Mouse (Mus musculus) liver, embryonic 13.5 days (tissue): ENCODE results near the gene Ino80d. TPM values are rescaled to one million over a fixed set of nuclear protein-coding genes. Genes with fewer than 3 reads are reported as not detected.

Experiments used
- ATAC-seq: fragments of 200-750 bp; cut with Nextera tagmentation; 2 replicates; pipeline ENCODE4 v1.8.0; 2017; ENCODE audit warnings: low read depth, mild to moderate bottlenecking, moderate number of reproducible peaks, moderate library complexity
- DNase-seq: peaks from one replicate; pipeline ENCODE4 v3.0.0; 2022
- H3K27ac ChIP-seq: fragments of 300-500 bp; sonication (generic); 2 replicates; pipeline ENCODE4 v1.5.1; 2015; ENCODE audit warnings: moderate library complexity, mild to moderate bottlenecking, inconsistent platforms
- H3K27me3 ChIP-seq: fragments of 300-500 bp; sonication (generic); 2 replicates; pipeline ENCODE4 v1.6.1; 2015; ENCODE audit warnings: mild to moderate bottlenecking, inconsistent platforms
- H3K36me3 ChIP-seq: fragments of 300-500 bp; sonication (generic); 2 replicates; pipeline ENCODE4 v1.6.1; 2015; ENCODE audit warnings: mild to moderate bottlenecking, inconsistent platforms
- H3K4me1 ChIP-seq: fragments of 300-500 bp; sonication (generic); replicated peaks from 2 replicates; pipeline ENCODE4 v1.6.1; 2015; ENCODE audit warnings: inconsistent platforms
- H3K4me2 ChIP-seq: fragments of 300-500 bp; sonication (generic); 2 replicates; pipeline ENCODE4 v1.6.1; 2015; ENCODE audit warnings: inconsistent platforms, mild to moderate bottlenecking, moderate library complexity
- H3K4me3 ChIP-seq: fragments of 300-500 bp; sonication (generic); replicated peaks from 2 replicates; pipeline ENCODE4 v1.5.1; 2015; ENCODE audit warnings: mild to moderate bottlenecking, inconsistent platforms
- H3K9ac ChIP-seq: fragments of 300-500 bp; sonication (generic); 2 replicates; pipeline ENCODE4 v1.6.1; 2015; ENCODE audit warnings: mild to moderate bottlenecking, inconsistent platforms
- H3K9me3 ChIP-seq: fragments of 300-500 bp; sonication (generic); replicated peaks from 2 replicates; pipeline ENCODE4 v1.6.1; 2016; ENCODE audit warnings: inconsistent platforms
- WGBS: fragments of 180-500 bp; shearing (Covaris S2); methylation state at CpG from one replicate; pipeline ENCODE4 v1.1.7; 2015; ENCODE audit not compliant: insufficient replicate concordance; 5-methylcytosine and 5-hydroxymethylcytosine counted together
- polyA plus RNA-seq: library from polyadenylated mRNA; unstranded; fragments of >200 nt; fragmentation: Nextera tagmentation; extraction: Ambion mirVana; gene quantifications from 2 replicates; pipeline ENCODE4 v1.2.1, GENCODE M21; 2015

Gene Ino80d
- polyA plus RNA-seq, 1 experiment from 2014 or later, result 3.8 TPM

GRCm38 (mm10) chr1:63122005-63122404 is 7.5 kb upstream of the Ino80d start:
- H3K27me3 ChIP-seq, result no peaks in the 10 kb centered on the region
- no peak for DNase-seq
- no peak for ATAC-seq
- H3K4me1 ChIP-seq, result peaks cover 45% of the 10 kb centered on the region
- H3K4me3 ChIP-seq, result no peak overlapping the region
- H3K27ac ChIP-seq, result no peak overlapping the region
- no peak overlapping the region for H3K4me2 ChIP-seq
- no peak overlapping the region for H3K9ac ChIP-seq
- H3K9me3 ChIP-seq, result no peaks in the 10 kb centered on the region
- H3K36me3 ChIP-seq, result peaks cover 80% of the 10 kb centered on the region
- WGBS, result 60% methylated on average over 6 of the region's 6 CpGs

- peaks cover 77% of the 10 kb centered on the region for H3K36me3 ChIP-seq
- no peak overlapping the region for H3K9ac ChIP-seq
- 61% methylated on average over 2 of the region's 2 CpGs for WGBS
- H3K4me1 ChIP-seq, result peaks cover 56% of the 10 kb centered on the region
- no peak for ATAC-seq
- H3K4me3 ChIP-seq, result no peak overlapping the region
- H3K9me3 ChIP-seq, result no peaks in the 10 kb centered on the region
- no peak for DNase-seq
- no peak overlapping the region for H3K27ac ChIP-seq
- no peaks in the 10 kb centered on the region for H3K27me3 ChIP-seq
- H3K4me2 ChIP-seq, result no peak overlapping the region
These were observed 5.9 kb upstream of the Ino80d start for GRCm38 (mm10) chr1:63120382-63120781.

GRCm38 (mm10) chr1:63119675-63120074 is 5.2 kb upstream of the Ino80d start:
- H3K27ac ChIP-seq, result no peak overlapping the region
- peaks cover 71% of the 10 kb centered on the region for H3K36me3 ChIP-seq
- H3K4me3 ChIP-seq, result no peak overlapping the region
- no peaks in the 10 kb centered on the region for H3K9me3 ChIP-seq
- ATAC-seq (no peak), DNase-seq (no peak)
- H3K27me3 ChIP-seq, result no peaks in the 10 kb centered on the region
- no peak overlapping the region for H3K9ac ChIP-seq
- H3K4me1 ChIP-seq, result peaks cover 56% of the 10 kb centered on the region
- 45% methylated on average over 4 of the region's 4 CpGs for WGBS
- no peak overlapping the region for H3K4me2 ChIP-seq

GRCm38 (mm10) chr1:63115540-63115939 is 1.1 kb upstream of the Ino80d start:
- no peaks in the 10 kb centered on the region for H3K27me3 ChIP-seq
- ATAC-seq (no peak), DNase-seq (no peak)
- peak overlapping the region; percentile 87 for H3K4me2 ChIP-seq
- peak overlapping the region; percentile 96 for H3K27ac ChIP-seq
- peaks cover 33% of the 10 kb centered on the region for H3K36me3 ChIP-seq
- 19% methylated on average over 3 of the region's 3 CpGs for WGBS
- H3K9me3 ChIP-seq, result no peaks in the 10 kb centered on the region
- H3K4me3 ChIP-seq, result peak overlapping the region; percentile 88
- H3K4me1 ChIP-seq, result peaks cover 56% of the 10 kb centered on the region
- peak overlapping the region; percentile 98 for H3K9ac ChIP-seq

- H3K4me1 ChIP-seq, result peaks cover 56% of the 10 kb centered on the region
- peak overlapping the region; percentile 98 for H3K9ac ChIP-seq
- peak overlapping the region; percentile 96 for H3K27ac ChIP-seq
- H3K27me3 ChIP-seq, result no peaks in the 10 kb centered on the region
- peak overlapping the region; percentile 87 for H3K4me2 ChIP-seq
- ATAC-seq (no peak), DNase-seq (no peak)
- peaks cover 28% of the 10 kb centered on the region for H3K36me3 ChIP-seq
- 8% methylated on average over 4 of the region's 4 CpGs for WGBS
- H3K9me3 ChIP-seq, result no peaks in the 10 kb centered on the region
- H3K4me3 ChIP-seq, result peak overlapping the region; percentile 88
These were observed 629 bp upstream of the Ino80d start for GRCm38 (mm10) chr1:63115096-63115495.

GRCm38 (mm10) chr1:63113274-63114135 is 962 bp downstream of the Ino80d start:
- peak overlapping the region; percentile 88 for H3K4me3 ChIP-seq
- peaks cover 20% of the 10 kb centered on the region for H3K36me3 ChIP-seq
- DNase-seq (peak; percentile 67), ATAC-seq (peak; percentile 78)
- peaks cover 52% of the 10 kb centered on the region for H3K4me1 ChIP-seq
- H3K27me3 ChIP-seq, result no peaks in the 10 kb centered on the region
- under 1% methylated on average over 51 of the region's 92 CpGs for WGBS
- peak overlapping the region; percentile 98 for H3K9ac ChIP-seq
- no peaks in the 10 kb centered on the region for H3K9me3 ChIP-seq
- peak overlapping the region; percentile 87 for H3K4me2 ChIP-seq
- H3K27ac ChIP-seq, result peak overlapping the region; percentile 96

GRCm38 (mm10) chr1:63112865-63113261 is 1.6 kb downstream of the Ino80d start:
- H3K9me3 ChIP-seq, result no peaks in the 10 kb centered on the region
- peak overlapping the region; percentile 98 for H3K9ac ChIP-seq
- peak overlapping the region; percentile 87 for H3K4me2 ChIP-seq
- H3K27ac ChIP-seq, result peak overlapping the region; percentile 96
- peaks cover 14% of the 10 kb centered on the region for H3K36me3 ChIP-seq
- ATAC-seq, result peak; percentile 34
- peak; percentile 27 for DNase-seq
- H3K4me3 ChIP-seq, result peak overlapping the region; percentile 88
- H3K4me1 ChIP-seq, result peaks cover 52% of the 10 kb centered on the region
- no peaks in the 10 kb centered on the region for H3K27me3 ChIP-seq
- WGBS, result 2% methylated on average over 11 of the region's 11 CpGs

- Histone ChIP-seq H3K27me3 (no peaks in the 10 kb centered on the region), H3K4me2 (peak overlapping the region; percentile 87), H3K9ac (peak overlapping the region; percentile 98), H3K4me1 (peaks cover 54% of the 10 kb centered on the region), H3K4me3 (peak overlapping the region; percentile 88), H3K9me3 (no peaks in the 10 kb centered on the region), H3K36me3 (peaks cover 13% of the 10 kb centered on the region), H3K27ac (peak overlapping the region; percentile 96)
- ATAC-seq (no peak), DNase-seq (no peak)
- 42% methylated on average over 8 of the region's 8 CpGs for WGBS
These were observed 2.2 kb downstream of the Ino80d start for GRCm38 (mm10) chr1:63112151-63112864.

GRCm38 (mm10) chr1:63110536-63111285 is 3.8 kb downstream of the Ino80d start:
- no peak overlapping the region for H3K4me2 ChIP-seq
- ATAC-seq (no peak), DNase-seq (peak; percentile 31)
- H3K4me1 ChIP-seq, result peaks cover 38% of the 10 kb centered on the region
- peaks cover 11% of the 10 kb centered on the region for H3K36me3 ChIP-seq
- H3K4me3 ChIP-seq, result no peak overlapping the region
- WGBS, result 56% methylated on average over 7 of the region's 7 CpGs
- H3K27ac ChIP-seq, result peak overlapping the region; percentile 23; the same call in 1 of the 2 replicates
- no peaks in the 10 kb centered on the region for H3K27me3 ChIP-seq
- no peaks in the 10 kb centered on the region for H3K9me3 ChIP-seq
- H3K9ac ChIP-seq, result no peak overlapping the region

GRCm38 (mm10) chr1:63107614-63108327 is 6.7 kb downstream of the Ino80d start:
- H3K27me3 ChIP-seq, result no peaks in the 10 kb centered on the region
- no peaks in the 10 kb centered on the region for H3K9me3 ChIP-seq
- no peak overlapping the region for H3K4me2 ChIP-seq
- H3K27ac ChIP-seq, result no peak overlapping the region
- H3K36me3 ChIP-seq, result peaks cover 29% of the 10 kb centered on the region
- no peak overlapping the region for H3K9ac ChIP-seq
- DNase-seq (no peak), ATAC-seq (no peak)
- peaks cover 35% of the 10 kb centered on the region for H3K4me1 ChIP-seq
- 60% methylated on average over 6 of the region's 6 CpGs for WGBS
- no peak overlapping the region for H3K4me3 ChIP-seq
